Comparison of ENCODE assay signal across 14 mouse cellular contexts in genomic region chr1:192312446-192312845, GRCm38 (mm10).
"Had no signal": no experiment of that assay in that cellular context is flagged by ENCODE, and none has a peak within 500 bp of the region (broad histone marks: within the 10 kb centered on the region; RNA-seq: fewer than 3 reads in every experiment).

No protein-coding gene starts in this region.

- H3K4me2 ChIP-seq: limb, embryonic 15.5 days; liver, embryonic 12.5 days; lung, embryonic 14.5 days; neural tube, embryonic 15.5 days; stomach, embryonic 15.5 days had no signal

- H3K9ac ChIP-seq: limb, embryonic 15.5 days; liver, embryonic 12.5 days; lung, embryonic 14.5 days; neural tube, embryonic 15.5 days; stomach, embryonic 15.5 days had no signal

- H3K9me3 ChIP-seq: limb, embryonic 15.5 days; liver, embryonic 12.5 days; stomach, embryonic 15.5 days had no signal

- H3K4me3 ChIP-seq: limb, embryonic 15.5 days; liver, embryonic 12.5 days; megakaryocyte, embryonic 14.5 days; myocyte; neural tube, embryonic 15.5 days; stomach, embryonic 15.5 days had no signal

- H3K4me1 ChIP-seq: megakaryocyte, embryonic 14.5 days had no signal

- DNase-seq: kidney, adult 18-20 months; kidney, postnatal 25 days; lung, embryonic 14.5 days; lung, postnatal 10 days; lung, postnatal 4 days; right cerebral cortex, postnatal 4 days; thymus, adult 2 months; thymus, postnatal 25 days had no signal

- H3K27ac ChIP-seq: limb, embryonic 15.5 days; liver, embryonic 12.5 days; neural tube, embryonic 15.5 days; stomach, embryonic 15.5 days had no signal

- H3K36me3 ChIP-seq: limb, embryonic 15.5 days; liver, embryonic 12.5 days; neural tube, embryonic 15.5 days; stomach, embryonic 15.5 days had no signal

- H3K27me3 ChIP-seq: limb, embryonic 15.5 days; megakaryocyte, embryonic 14.5 days; neural tube, embryonic 15.5 days; stomach, embryonic 15.5 days had no signal
